Mouse (Mus musculus): ENCODE data around the gene Fgd2.

- TF ChIP-seq CTCF (IDR thresholded peaks at IDR 0.05; ENCODE audit: insufficient read depth, low read depth, low read length) (no peak), POLR2A (IDR thresholded peaks at IDR 0.05; ENCODE audit: insufficient read depth, low read depth, low read length) (no peak)
Measured at GRCm38 (mm10) chr17:29383923-29384322, 23.2 kb downstream of the Fgd2 start.
